Mouse (Mus musculus) cerebellum, adult 2 months (tissue): ENCODE results near the gene Prss12. TPM values are rescaled to one million over a fixed set of nuclear protein-coding genes. Genes with fewer than 3 reads are reported as not detected.

Experiments used
- DNase-seq, 2 experiments: peaks; one replicate each; pipeline ENCODE4 v3.0.0; 2021
- H3K27ac ChIP-seq: fragments of 200-500 bp; 2 replicates; pipeline ENCODE4 v1.5.1; 2012; ENCODE audit warnings: low read length, control low read depth, inconsistent platforms; ENCODE audit not compliant: insufficient read depth
- H3K27me3 ChIP-seq: fragments of 200-500 bp; 2 replicates; pipeline ENCODE4 v1.6.1; 2012; ENCODE audit warnings: inconsistent platforms, mild to moderate bottlenecking, low read length, moderate library complexity; ENCODE audit not compliant: control insufficient read depth, insufficient read depth
- H3K4me1 ChIP-seq: fragments of 200-500 bp; 2 replicates; pipeline ENCODE4 v1.6.1; 2011; ENCODE audit warnings: low read length; ENCODE audit not compliant: control insufficient read depth, insufficient read depth
- H3K4me3 ChIP-seq: fragments of 200-500 bp; replicated peaks from 2 replicates; pipeline ENCODE3; 2011; ENCODE audit warnings: mild to moderate bottlenecking, low read depth, low read length, control low read depth; ENCODE audit not compliant: insufficient read depth
- CTCF ChIP-seq: fragments of 200-500 bp; IDR thresholded peaks from 2 replicates; pipeline ENCODE4 v1.5.1; 2011; ENCODE audit warnings: low read depth, mild to moderate bottlenecking, control low read depth, low read length, moderate library complexity, borderline replicate concordance; ENCODE audit not compliant: insufficient read depth
- POLR2A ChIP-seq: fragments of 200-500 bp; IDR thresholded peaks from 2 replicates; pipeline ENCODE4 v1.6.1; 2011; ENCODE audit warnings: low read length, control low read depth, borderline replicate concordance; ENCODE audit not compliant: insufficient read depth
- WGBS: fragments of 180-500 bp; shearing (Covaris S2); methylation state at CpG from one replicate; pipeline ENCODE4 v1.1.7; 2018; 5-methylcytosine and 5-hydroxymethylcytosine counted together
- polyA plus RNA-seq: library from polyadenylated mRNA; depleted of rRNA; stranded (reverse); fragments of >200 nt; gene quantifications from 2 replicates; pipeline ENCODE4 v1.2.3, GENCODE M21; 2012

Gene Prss12
- polyA plus RNA-seq, 1 experiment = 2.4 TPM

DNA sequence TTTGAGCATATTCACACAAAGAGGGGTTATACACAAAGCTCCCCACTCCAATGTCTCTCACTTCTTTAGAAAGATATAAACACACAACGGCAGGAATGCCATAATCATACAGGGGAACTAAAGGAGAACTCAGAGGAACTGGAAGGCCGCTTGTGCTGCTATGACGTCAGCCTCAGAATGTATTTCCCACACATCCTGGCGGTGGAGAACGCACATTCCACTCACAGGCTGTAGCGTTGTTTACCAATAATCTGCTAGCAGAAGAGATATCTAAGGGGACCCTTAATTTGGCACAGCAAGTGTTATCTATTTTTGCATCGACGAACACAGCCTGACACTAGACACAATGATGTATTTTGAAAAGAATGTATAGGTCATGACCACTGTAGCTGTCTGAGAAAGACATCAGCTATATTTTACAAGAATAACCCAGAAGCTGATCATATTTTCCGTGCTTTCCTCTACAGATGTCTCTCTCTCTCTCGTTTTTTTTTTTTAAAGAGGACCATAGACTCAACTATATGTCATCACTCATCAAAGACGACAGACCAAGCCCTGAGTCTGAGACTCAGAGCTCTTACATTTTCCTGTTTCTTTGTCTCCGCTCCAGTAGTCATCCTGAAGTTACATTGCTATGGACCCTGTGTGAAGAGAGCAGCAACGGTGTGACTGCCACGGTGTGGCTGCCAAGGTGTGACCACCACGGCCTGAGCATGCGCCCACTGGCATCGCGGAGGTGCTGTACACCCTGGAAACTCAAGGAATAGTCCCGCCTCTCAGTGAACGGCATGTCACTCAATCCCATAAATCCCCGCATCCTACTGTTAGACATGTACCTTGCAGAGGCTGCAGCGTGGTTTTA is 16.9 kb upstream of the Prss12 start:
- Histone ChIP-seq H3K4me3 (no peak overlapping the region), H3K27ac (no peak overlapping the region), H3K4me1 (no peaks in the 10 kb centered on the region), H3K27me3 (no peaks in the 10 kb centered on the region)
- 72% methylated on average over 22 of the region's 22 CpGs for WGBS
- DNase-seq = no peak
- no peak for TF ChIP-seq POLR2A
- no peak for TF ChIP-seq CTCF

GRCm38 (mm10) chr3:123431951-123432674 is 14.6 kb upstream of the Prss12 start:
- H3K27ac ChIP-seq = no peak overlapping the region
- no peaks in the 10 kb centered on the region for H3K4me1 ChIP-seq
- H3K27me3 ChIP-seq = no peaks in the 10 kb centered on the region
- WGBS = 77% methylated on average over 5 of the region's 5 CpGs
- no peak for TF ChIP-seq CTCF
- TF ChIP-seq POLR2A = no peak
- no peak overlapping the region for H3K4me3 ChIP-seq
- no peak for DNase-seq

- WGBS = 67% methylated on average over 3 of the region's 3 CpGs
- Histone ChIP-seq H3K27ac (no peak overlapping the region), H3K27me3 (no peaks in the 10 kb centered on the region), H3K4me1 (no peaks in the 10 kb centered on the region), H3K4me3 (no peak overlapping the region)
- TF ChIP-seq CTCF (no peak), POLR2A (no peak)
- DNase-seq = no peak
These were observed 13.4 kb upstream of the Prss12 start for GRCm38 (mm10) chr3:123433362-123433761.

DNA sequence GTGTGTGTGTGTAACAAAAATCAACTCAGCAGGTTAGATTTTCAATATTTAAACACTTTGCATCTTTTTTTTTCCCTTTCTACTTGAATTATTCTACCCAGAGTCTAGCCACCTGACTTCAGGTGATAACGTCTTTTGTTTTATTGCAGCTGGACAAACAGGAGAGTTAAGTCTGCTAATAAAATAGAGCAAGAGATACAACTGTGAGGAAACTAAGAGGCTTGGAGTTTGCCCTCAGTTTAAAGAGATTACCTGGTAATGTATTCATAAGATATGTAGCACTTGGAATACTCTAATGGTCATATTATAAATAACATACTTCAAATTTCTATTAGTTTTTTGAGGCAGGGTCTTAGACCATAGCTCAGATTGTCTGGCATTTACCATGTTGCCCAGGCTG is 9.1 kb upstream of the Prss12 start:
- TF ChIP-seq CTCF (no peak), POLR2A (no peak)
- H3K4me1 ChIP-seq = no peaks in the 10 kb centered on the region
- H3K4me3 ChIP-seq = no peak overlapping the region
- H3K27me3 ChIP-seq = no peaks in the 10 kb centered on the region
- no peak for DNase-seq
- H3K27ac ChIP-seq = no peak overlapping the region
- WGBS = 94% methylated on average over 1 of the region's 1 CpGs

GRCm38 (mm10) chr3:123440490-123440889 is 6.2 kb upstream of the Prss12 start:
- Histone ChIP-seq H3K4me1 (no peaks in the 10 kb centered on the region), H3K27me3 (no peaks in the 10 kb centered on the region), H3K4me3 (no peak overlapping the region), H3K27ac (no peak overlapping the region)
- DNase-seq = no peak
- TF ChIP-seq CTCF (no peak), POLR2A (no peak)
- 85% methylated on average over 7 of the region's 7 CpGs for WGBS

- TF ChIP-seq CTCF (no peak), POLR2A (no peak)
- DNase-seq = no peak
- Histone ChIP-seq H3K4me1 (no peaks in the 10 kb centered on the region; the same call in none of the 2 replicates), H3K4me3 (no peak overlapping the region), H3K27ac (no peak overlapping the region), H3K27me3 (no peaks in the 10 kb centered on the region; the same call in 1 of the 2 replicates)
- WGBS = 97% methylated on average over 1 of the region's 1 CpGs
These were observed 2.2 kb upstream of the Prss12 start for GRCm38 (mm10) chr3:123444466-123444865.

DNA sequence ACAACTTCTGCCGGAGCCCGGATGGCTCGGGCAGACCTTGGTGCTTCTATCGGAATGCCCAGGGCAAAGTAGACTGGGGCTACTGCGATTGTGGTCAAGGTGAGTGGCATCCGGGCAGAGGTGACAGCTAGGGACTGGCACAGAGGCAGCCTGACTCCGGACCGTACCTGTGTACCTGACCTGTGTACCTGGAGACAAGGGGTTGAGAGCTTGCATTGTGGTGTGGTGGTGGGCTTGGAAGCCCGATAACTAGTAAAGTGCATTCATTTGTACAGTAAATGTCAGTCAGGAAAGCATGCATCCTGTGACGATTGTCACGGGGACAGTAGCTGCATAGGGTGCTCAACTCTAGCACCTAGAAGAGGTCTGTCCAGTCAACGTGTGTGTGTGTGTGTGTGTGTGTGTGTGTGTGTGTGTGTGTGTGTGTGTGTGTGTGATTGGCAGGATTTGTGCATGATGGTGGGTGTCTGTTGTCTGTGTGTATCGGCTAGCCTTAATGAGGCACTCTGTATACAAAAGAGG is 886 bp downstream of the Prss12 start:
- H3K4me3 ChIP-seq = peak overlapping the region; percentile 46
- TF ChIP-seq CTCF (no peak), POLR2A (no peak)
- H3K27ac ChIP-seq = no peak overlapping the region
- 3% methylated on average over 13 of the region's 13 CpGs for WGBS
- H3K4me1 ChIP-seq = no peaks in the 10 kb centered on the region; the same call in none of the 2 replicates
- no peaks in the 10 kb centered on the region; the same call in 1 of the 2 replicates for H3K27me3 ChIP-seq
- DNase-seq = peak in 1 of 2 experiments; percentile 25
